Mouse (Mus musculus) adrenal gland, postnatal 36 days (tissue): ENCODE measurements at regions not wholly inside any gene's neighbourhood (a gene's known extent, or its start where the extent isn't known, plus 50 kb on each side); places are given as distances from the start of the nearest gene placed in this dataset.
A peak's percentile ranks its signal among the peaks of the same experiment; 100 is the strongest.

Experiments used
- DNase-seq, 2 experiments: peaks; one replicate each; pipeline ENCODE4 v3.0.0; 2021; ENCODE audit warnings: mixed read lengths in 1 of 2

DNA sequence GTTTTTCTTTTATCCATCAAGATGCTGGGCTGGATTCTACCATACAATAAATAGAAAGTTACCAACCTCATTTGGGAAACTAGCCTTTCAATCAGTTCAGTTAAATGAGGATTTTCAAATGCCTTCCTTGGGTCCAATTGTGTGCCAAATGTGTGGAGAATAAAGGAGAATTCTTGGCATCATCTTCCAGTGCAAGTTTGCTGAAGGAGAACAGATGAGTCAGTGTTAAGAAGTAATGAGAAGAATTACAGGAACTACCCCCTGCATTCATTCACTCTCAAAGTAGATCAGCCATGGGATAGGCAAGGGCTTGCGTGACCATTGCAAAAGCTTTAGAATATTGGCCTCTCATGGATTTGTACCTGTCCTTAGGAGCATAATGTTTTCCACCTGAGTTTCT, 193.4 kb upstream of the Man1a start:
- no peak for DNase-seq

- DNase-seq, result no peak
Measured at GRCm38 (mm10) chr10:54269354-54269753, 192.9 kb upstream of the Man1a start.

- DNase-seq, result no peak
Measured at GRCm38 (mm10) chr10:54266656-54267055, 190.2 kb upstream of the Man1a start.

DNA sequence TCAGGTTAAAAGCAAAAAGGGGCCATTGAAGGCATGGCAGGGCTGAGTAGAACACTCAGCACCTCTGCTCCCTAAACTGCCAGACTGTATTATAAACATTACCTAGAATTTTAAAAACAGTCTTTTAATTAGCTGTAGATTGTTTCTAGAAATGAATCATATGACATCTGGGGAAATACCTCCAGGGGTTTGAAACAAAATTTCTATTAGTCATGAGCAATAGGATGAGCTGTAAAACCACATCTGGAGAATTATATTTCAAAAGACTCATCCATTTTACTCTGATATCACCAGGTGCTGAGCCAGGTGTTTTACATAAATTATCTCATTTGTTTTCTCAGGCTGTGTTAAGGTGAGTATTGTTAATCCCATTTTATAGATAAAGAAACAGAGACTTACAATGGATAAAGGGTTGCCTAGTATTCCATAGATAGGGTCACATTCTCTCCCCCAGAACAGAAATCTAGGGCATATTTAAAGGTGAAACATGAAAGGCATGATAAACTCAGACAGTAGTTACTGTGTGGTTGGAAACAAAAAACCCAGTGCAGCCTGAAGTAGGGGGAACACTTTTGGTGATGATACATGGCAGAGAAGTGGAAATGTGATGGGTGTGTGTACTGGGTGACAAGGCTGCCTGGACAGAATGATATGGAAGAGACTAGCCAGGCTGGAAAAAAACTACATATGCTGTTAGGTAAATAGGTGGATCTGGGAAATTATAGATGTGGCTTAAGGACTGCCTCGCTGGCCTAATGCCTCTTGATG, 178.6 kb upstream of the Man1a start:
- no peak for DNase-seq

GRCm38 (mm10) chr10:54244995-54245394, 168.6 kb upstream of the Man1a start:
- no peak for DNase-seq

DNA sequence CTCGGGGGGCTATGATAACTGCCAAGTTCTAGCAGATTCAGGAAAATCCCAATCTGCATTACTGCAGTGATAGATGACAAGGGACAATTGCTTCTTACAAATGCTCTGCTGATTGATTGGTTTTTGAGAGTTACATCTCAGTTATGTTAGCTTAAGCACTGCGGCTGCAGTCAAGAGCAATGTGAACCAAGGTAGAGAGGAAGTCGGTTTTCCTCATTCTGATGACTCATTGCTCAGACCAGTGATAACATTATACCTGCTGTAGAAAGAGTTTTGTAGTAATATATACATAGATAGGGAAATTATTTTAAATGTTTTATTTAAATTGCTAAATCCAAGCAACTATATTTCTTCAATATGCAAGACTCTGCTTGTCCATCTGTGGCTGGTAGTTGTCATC, 126.0 kb upstream of the Man1a start:
- DNase-seq, result no peak

DNA sequence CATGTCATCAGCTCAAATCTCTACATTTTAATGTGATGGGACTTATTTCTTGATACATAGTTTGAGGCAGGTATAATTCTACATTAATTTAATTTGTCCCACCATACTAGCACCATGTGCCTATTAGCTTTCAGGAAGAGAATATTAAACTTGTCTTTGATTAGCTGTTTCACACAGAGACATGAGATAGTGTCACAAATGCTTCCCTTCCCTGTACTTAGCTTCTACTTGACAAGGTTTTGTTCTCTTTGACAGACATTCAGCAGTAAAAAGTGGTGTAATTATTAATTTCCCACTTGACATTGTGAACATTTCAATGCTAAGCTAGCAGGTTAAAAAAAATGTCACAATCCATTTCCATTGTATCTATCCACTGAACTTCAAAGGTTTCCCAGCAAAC, 125.3 kb upstream of the Man1a start:
- DNase-seq, result no peak

- DNase-seq, result no peak
Measured at GRCm38 (mm10) chr10:54182670-54183069, 106.3 kb upstream of the Man1a start.

- peak in 1 of 2 experiments; percentile 3 for DNase-seq
Measured at GRCm38 (mm10) chr10:54169320-54169719, 92.9 kb upstream of the Man1a start.

- no peak for DNase-seq
Measured at GRCm38 (mm10) chr10:54161091-54161742, 84.8 kb upstream of the Man1a start.

DNA sequence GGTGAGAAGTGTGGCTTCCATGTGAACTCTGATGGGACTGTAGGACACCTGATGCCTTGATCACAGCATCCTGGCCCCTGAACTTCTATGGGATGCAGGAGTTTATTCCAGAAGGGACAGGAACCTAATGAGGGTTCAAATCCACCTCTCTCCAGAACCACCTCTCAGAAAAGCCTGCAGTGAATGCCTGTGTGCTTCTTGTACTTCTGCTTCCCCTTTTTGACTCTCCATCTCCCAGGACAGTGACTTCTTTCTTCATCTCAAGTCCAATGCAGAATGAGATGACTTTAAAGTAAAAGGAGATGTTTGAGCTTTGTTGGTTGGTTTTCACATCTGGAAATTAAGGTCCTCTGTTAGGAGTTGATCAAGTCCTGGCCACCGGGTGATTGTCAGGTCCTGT, 77.5 kb upstream of the Man1a start:
- no peak for DNase-seq

DNA sequence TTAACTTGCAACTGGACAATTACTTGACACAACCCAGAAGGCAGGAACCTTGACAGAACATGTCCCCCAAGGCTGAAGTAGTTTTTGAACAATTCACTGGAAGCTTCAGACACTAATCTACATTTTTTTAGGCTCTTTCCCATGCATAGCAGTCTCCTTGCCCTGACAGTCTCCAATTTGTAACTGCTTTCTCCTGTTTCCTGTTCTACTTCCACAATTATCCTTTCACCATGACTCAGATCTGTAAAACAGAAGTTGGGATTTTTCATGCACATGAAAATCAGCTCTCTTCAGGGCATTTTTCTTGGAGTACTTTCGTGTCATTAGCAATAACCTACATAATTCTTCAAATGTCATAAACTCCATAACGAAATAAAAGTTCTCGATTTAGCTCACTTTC, 56.2 kb upstream of the Man1a start:
- no peak for DNase-seq
